Mouse (Mus musculus) ovary, adult 18-20 months (tissue): Measurements from ENCODE around the gene Mfsd5.

Experiments used
- DNase-seq: peaks from one replicate; pipeline ENCODE4 v3.0.0; 2022; ENCODE audit warnings: low spot score, mixed read lengths

Mfsd5 gene

GRCm38 (mm10) chr15:102248131-102248811, 31.0 kb upstream of the Mfsd5 start:
- no peak for DNase-seq

- no peak for DNase-seq
These were observed 30.5 kb upstream of the Mfsd5 start for GRCm38 (mm10) chr15:102248812-102249191.

- DNase-seq: no peak
These were observed 30.0 kb upstream of the Mfsd5 start for GRCm38 (mm10) chr15:102249251-102249691.

DNA sequence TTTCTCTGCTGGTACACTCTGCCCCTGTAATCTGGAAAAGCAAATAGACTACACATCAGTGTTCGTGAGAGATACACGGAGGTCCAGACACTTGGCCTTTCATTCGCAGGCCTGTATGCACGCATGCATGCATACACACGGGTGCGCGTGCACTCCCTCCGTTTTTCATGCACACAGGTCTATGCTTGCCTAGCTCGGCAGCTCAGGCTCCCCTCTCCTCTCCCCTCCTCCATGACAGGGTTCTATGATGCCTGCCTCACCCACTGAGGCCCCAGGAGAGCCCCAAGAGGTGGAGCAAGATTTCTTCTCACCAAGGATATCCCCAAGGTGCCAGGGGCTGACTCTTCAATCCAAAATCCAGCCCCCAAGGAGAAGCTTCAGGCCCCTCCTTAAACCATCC, 29.3 kb upstream of the Mfsd5 start:
- DNase-seq: no peak

DNA sequence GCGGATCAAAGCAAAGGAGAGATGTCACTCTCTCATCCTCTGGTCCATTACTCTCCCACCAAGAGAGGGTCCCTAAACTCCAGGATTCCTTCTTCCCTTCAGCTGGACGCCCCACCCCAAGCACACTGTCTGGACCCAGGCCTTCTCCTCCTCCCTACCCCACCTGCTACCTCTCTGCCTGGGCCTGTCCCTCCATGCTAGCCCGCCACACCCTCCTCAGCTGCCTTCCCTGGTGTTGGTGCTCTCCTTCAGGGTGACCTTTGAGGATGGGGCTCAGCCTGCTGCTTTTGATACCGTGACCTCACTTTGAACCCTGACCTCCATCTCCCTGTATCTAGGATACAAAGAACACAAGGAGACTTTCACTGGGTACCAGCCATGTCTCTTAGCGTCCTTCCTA, 28.7 kb upstream of the Mfsd5 start:
- DNase-seq: no peak

GRCm38 (mm10) chr15:102255547-102256255, 23.6 kb upstream of the Mfsd5 start:
- no peak for DNase-seq

DNA sequence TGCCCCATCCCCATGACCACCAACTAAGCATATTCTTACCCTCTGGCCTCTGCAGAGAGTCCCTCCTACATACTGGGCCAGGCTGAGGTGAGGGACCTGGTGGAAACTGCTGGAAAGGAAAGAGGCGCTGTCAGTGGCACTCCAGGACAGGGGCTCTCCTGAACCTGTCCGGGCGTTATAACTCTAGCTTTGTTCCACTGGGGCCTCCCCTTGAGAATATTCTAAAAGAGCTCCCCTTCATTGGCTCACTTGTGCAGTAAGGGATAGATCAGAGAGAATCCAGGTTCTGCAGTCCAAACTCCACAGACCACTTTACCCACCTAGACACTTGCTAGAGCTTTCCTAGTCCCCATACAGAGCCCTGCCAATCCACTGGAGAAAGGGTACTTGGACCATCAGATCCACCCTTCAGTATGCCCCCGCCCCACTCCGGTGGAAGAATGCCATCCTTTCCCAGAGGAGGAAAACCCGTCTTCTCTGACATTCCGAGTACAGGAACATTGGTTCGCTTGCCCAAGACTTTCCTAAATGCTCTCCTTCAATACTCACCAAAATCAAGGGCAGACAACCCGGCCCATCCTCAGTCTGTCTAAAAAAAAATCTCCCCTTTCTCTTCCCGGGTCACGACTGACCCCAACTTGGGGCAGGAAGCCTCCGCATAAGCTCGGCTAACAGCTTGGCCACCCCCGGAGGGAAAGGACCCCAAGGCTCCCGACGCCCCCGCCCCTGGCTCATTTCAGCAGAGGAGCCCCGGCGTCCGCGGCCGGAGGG, 22.6 kb upstream of the Mfsd5 start:
- DNase-seq: no peak

GRCm38 (mm10) chr15:102257202-102258075, 21.8 kb upstream of the Mfsd5 start, which contains the start of gene Rarg:
TSS of gene Rarg (minus strand) at chr15:102257517.
- DNase-seq: peak; percentile 57

GRCm38 (mm10) chr15:102258076-102258470, 21.2 kb upstream of the Mfsd5 start:
- peak; percentile 48 for DNase-seq

GRCm38 (mm10) chr15:102258581-102259253, 20.5 kb upstream of the Mfsd5 start:
- no peak for DNase-seq

DNA sequence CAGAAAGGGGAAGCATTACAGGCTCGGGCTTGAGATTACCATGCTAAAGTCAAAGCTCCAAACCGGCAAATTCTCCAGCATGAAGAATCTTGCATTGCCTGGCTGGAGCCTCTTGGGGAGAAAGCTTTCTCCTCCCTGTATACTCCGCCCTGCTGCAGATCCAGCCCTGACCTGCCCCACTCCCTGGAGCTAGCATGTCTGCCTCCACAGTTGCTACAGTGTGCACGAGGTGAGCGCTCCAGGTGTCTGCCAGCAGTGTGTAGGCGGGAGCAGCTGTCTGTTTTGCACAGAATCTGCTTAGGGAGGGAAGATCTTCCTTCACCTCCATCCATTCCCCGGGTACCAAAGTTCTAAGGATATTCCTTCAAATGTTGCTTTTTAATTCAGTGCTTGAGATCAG, 16.7 kb upstream of the Mfsd5 start:
- DNase-seq: no peak

- no peak for DNase-seq
These were observed 16.2 kb upstream of the Mfsd5 start for GRCm38 (mm10) chr15:102263037-102263436.

GRCm38 (mm10) chr15:102265548-102265947, 13.7 kb upstream of the Mfsd5 start:
- no peak for DNase-seq

- DNase-seq: no peak
These were observed 8.8 kb upstream of the Mfsd5 start, which contains the start of gene Gm9918 for GRCm38 (mm10) chr15:102270274-102270960. TSS of gene Gm9918 (plus strand) at chr15:102270563.

- DNase-seq: no peak
These were observed 7.8 kb upstream of the Mfsd5 start for GRCm38 (mm10) chr15:102271441-102271840.

- no peak for DNase-seq
These were observed 5.1 kb upstream of the Mfsd5 start for GRCm38 (mm10) chr15:102273982-102274716.

DNA sequence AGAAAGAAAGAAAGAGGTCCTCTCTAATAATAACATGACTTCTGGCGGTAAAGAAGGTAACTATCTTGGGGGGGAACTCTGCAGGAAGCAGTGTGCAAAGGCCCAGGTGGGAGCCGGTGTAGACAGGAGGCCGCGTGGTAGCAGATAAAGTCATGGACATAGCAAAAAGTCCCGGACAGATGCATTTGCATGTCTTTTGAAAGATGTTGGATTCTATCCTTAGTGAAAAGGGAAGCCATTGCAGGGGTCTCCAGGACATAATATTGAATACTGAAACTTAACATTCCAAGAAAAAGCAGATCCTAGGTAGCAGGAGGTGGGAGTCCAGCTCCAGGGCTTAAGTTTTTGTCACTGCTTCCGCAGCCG, 545 bp upstream of the Mfsd5 start:
- no peak for DNase-seq

GRCm38 (mm10) chr15:102279783-102280520, 698 bp downstream of the Mfsd5 start:
- DNase-seq: no peak

GRCm38 (mm10) chr15:102280623-102281022, 1.4 kb downstream of the Mfsd5 start:
- DNase-seq: no peak
